Mouse (Mus musculus) testis, postnatal 10 days (tissue): ENCODE measurements around the gene Fry.
"Not testable (repeated sequence)": the region's sequence is repeated elsewhere in the genome, so short reads cannot be mapped to it uniquely, and the experiment has no call there.

ENCODE experiments used
- DNase-seq: peaks from one replicate; pipeline ENCODE4 v3.0.0; 2021; ENCODE audit warnings: low spot score

Gene Fry

GRCm38 (mm10) chr5:150457165-150457903 is 338.9 kb downstream of the Fry start:
- DNase-seq = no peak

DNA sequence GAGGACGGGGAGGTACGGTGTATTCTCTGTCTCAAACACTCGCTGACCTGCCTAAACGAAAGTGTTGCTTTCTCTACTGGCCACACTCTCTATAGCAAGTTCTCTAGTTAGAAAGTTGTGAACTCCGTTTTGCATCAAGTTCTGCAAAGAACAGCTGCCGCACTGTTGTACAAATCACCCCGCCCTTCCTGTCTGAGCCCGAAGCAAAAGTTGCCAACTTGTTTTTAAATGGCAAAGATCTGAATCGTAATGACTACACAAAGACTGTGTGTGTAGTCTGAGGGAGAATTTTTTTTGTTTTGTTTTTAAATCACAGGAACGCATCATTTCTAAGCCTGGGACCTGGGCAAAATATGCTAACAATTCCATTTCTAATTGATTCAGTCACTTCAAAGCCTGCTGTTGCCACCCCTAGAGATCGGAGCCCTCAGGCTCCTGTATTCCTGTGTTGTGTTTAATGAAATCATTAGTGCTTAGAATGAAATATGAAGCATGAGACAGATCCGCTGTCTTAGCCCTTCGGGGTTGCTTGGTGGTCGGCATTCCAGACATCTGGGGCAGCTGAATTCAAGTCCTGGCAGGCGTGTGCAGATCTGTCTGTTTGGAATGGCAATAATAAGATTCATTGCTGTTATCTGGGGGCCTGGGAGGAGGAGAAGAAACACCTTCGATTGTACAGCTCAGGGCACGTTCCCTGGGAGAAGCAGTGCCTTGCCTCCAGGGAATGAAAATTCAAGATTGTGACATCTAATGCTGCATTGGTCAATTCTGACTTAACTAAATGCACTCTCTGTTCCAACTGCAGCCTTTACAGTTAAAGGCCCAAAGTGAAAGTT is 339.7 kb downstream of the Fry start:
- no peak for DNase-seq

DNA sequence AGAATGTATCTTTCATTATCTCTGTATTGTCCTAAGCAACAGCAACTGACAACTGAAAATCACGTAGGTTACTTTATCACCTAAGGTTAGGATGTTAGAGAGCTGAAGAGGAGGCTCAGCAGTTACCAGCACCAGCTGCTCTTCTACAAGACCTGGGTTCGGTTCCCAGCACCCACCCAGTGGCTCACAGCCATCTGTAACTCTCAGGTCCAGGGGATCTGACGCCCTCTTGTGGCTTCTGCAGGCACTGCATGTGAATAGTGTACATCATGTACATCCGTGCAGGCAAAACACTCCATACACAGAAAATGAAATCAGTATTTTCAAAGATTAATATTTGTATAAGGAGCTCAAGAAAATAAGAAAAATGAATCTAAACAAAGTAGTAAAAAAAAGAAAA is 341.4 kb downstream of the Fry start:
- DNase-seq = peak; percentile 58

- no peak for DNase-seq
Observed at GRCm38 (mm10) chr5:150464721-150465120, 346.3 kb downstream of the Fry start.

DNA sequence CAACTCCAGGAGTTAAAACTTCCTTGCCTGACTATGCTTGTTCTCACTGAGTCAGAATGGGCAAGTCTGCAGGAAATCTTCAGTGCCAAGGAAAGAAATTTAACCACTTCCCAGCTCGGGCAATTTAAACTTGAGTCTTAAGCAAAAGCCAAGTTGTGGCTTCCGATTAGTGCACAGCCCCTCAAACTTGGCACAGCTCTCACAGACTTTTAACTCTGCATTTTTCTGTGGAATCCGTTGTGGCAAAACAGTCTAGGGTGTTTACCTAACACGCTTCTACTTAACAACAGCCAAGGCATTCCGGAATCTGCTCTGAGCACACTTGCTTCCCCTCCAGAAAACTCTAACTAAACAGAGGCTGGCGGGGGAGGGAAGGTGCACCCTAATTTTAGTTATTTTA is 346.8 kb downstream of the Fry start:
- DNase-seq = no peak

GRCm38 (mm10) chr5:150466132-150466531 is 347.7 kb downstream of the Fry start:
- peak; percentile 87 for DNase-seq

GRCm38 (mm10) chr5:150468431-150468830 is 350.0 kb downstream of the Fry start:
- no peak for DNase-seq

- DNase-seq = no peak
Observed at GRCm38 (mm10) chr5:150477364-150477763, 358.9 kb downstream of the Fry start.

DNA sequence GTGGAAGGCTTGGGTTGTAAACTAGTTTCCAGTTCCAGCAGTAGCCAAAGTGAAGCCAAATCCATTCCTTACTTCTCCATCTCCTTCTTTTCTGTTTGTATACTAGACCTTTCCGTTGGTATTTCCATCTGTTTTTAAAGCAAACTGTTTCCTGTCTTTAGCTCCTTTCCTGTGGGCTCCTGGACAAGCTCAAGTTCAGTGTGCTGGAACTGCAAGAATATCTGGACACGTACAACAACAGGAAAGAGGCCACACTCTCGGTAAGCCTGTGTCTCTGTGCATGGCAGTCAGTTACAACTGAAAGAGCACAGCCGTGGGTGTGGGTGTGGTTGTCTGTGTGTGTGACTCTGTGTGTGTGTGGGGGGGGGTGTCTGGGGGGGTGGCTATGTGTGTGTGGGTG is 360.2 kb downstream of the Fry start:
- DNase-seq = no peak

- DNase-seq = peak; percentile 55
Observed at GRCm38 (mm10) chr5:150485198-150485597, 366.8 kb downstream of the Fry start.

GRCm38 (mm10) chr5:150490285-150490684 is 371.8 kb downstream of the Fry start:
- DNase-seq = no peak

- DNase-seq = no peak
Observed at GRCm38 (mm10) chr5:150490821-150491220, 372.4 kb downstream of the Fry start.

GRCm38 (mm10) chr5:150491573-150492173 is 373.2 kb downstream of the Fry start:
- not testable (repeated sequence) for DNase-seq

DNA sequence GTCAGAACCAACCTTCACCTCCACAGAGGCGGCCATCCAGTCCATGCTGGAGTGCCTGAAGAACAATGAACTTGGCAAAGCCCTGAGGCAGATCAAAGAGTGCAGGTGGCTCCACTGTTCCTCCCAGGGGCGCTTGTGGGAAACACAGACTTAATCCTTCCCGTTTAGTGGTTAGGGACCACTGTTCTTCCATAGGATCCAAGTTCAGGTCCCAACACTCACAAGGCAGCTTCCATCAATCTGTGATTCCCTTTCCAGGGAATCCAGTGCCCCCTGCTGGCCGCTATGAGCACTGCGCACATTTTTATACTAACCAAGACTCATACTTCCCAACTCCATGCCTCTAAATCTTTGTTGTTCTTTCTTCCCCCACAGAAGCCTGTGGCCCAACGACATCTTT is 377.3 kb downstream of the Fry start:
- DNase-seq = peak; percentile 68

DNA sequence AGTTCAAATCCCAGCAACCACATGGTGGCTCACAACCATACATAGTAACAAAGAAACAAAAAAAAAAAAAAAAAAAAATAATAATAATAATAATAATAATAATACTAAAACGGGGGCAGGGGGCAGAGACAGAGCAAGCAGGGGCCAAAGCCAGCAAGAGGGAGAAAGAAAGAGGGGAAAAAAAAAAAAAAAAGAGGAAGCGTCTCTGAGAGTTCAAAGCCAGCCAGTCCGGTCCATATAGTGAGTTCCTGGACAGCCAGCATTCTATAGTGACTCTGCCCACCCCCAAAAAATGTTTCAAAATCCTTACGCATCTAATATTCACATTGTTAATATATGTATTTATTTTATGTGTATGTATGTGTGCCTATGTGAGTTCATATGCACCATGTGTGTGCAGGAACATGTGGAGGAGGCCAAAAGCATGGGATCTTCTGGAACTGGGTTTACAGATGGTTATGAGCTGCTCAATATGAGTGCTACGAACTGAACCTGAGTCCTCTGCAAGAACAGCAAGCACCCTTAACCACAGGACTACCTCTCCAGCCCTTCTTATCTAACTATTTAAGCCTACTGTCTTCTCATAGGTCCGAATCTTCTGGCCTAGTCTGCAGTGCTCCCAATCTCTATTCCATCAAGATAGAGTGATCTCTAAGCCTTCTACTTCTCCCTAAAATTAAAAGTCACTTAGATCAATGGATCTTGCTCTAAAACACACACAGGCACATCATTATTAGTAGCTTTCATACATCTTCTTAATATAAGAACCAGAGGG is 392.2 kb downstream of the Fry start:
- DNase-seq = no peak

DNA sequence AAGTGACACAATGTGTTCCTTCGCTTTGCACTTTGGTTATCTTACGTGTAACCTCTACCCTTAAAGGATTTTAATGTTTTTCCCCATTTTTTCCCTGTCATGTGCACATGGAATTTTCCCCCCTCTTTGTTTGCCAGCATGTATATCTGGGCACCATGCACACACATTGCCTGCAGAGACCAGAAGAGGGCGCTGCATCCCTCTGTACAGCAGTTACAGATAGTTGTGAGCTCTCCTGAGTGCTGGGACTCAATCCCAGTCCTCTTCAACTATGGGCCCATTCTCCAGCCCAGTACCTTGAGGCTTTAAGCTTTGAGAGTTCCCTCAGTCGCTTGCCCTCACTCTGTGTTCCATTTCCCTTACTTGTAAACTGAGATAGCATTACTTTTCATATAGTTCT is 394.8 kb downstream of the Fry start:
- no peak for DNase-seq

DNA sequence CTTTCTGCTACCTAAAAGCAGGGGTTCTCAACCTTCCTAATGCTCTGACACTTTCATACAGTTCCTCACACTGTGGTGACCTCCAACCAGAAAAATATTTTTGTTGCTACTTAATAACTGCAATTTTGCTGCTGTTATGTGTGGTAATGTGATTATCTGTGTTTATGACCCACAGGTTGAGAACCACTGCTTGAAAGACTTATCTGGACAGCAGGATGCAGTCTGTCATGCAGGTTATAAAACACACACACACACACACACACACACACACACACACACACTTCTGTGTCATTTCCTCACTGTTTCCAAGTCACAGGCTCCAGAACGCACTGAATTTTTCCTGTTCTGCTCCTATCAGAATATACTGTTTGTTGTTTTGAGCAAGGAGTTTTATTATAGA is 395.6 kb downstream of the Fry start:
- no peak for DNase-seq

DNA sequence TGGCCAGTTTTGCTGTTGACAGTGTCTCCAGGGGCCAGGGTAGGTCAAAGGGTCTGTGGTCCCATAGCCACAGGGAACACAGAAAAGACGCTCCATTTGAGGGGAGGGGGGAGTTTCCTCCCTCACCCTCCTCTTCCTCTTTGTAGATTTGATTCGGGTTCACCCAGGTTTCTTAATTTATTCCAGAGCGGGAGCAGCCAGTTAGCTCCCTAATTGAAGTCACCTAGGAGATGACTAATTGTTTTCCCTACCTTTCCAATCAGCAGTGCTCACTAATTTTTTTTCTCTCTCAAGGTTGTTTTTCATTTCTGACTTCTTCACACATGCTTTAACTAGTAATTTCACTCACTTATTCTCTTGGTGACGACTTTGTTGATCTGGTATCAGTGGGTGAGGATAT is 399.6 kb downstream of the Fry start, which contains the start of gene Zar1l:
Zar1l (minus strand) TSS at position 101 of the 400 bp plus-strand sequence.
- DNase-seq = no peak

DNA sequence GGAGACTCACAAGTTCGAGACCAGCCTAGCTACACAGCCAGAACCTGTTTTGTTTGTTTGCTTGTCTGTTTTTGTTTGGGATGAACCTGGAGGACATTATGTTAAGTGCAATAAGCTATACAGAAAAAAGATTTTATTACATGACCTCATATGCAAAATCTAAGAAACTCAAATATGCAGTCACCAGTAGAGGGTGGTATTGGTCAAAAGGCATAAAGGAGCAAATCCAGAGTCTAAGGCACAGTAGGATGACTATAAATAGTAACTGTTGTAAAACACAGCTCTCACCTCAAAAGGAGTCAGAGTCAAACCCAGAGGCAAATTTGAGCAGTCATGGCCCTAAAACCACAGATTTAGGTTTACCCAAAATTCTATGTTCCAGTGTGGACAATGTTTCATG is 401.1 kb downstream of the Fry start:
- DNase-seq = no peak

DNA sequence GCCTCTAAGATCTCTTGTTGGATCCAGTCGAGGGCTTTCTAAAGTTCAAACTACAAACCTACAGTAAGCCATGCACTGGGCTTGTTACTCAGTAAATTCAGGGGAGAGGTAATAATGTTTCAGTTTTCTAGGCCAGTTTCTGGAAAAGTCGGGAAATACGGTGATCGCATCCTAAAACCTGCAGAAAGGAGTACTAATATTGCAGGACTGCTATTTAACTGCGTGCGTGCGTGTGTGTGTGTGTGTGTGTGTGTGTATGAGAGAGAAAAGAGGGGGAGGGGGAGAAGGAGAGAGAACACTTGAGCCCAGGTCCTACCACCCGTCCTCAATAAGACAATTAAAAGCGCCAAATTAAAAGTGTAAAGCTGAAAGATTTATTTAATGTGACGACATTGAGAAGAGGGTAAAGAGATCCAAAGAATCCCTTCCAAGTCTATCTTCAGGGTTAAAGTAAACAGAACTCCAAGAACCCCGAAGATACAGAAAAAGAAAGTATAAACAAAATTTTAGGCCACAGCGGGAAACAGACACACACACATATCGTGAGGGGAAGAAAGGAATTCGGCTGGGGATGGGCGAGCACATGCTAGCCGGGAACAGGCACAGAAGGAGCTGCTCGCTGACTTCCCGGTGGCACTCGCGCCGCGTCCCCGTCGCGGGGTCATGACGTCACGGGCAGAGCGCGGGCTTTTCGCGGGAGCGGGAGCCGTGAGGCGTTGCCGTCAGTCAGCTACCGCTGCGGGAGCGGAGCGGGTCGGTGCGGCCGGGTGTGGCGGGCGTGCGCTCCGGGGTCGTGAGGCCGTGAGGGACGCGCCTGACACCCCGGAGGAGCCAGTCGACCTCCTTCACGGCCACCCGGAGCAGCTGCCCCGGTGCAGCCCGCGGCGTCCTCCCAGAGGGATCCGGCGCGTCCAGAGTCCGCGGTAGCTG is 403.8 kb downstream of the Fry start, which contains the start of gene Brca2:
Brca2 (plus strand) TSS at position 694 of the 930 bp plus-strand sequence.
- peak; percentile 96 for DNase-seq

DNA sequence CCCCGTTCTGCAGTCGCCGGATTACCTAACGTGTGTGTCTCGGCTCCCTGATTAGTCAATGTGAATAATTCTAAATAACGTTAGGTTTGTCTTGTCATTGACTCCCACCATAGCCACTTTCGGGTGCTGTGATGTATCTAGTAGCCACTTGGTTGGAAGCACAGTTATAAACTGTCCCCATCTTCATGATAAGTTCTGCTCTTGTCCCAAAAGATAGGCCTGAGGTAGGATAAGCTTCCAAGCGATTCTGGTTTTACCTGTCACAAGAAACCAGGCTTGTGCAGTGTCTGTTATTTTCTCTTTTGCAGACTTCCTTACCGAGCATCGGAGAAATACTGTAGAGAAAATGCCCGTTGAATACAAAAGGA is 404.4 kb downstream of the Fry start:
- no peak for DNase-seq
